10 mouse cellular contexts compared by ENCODE assay signal in the genomic region with DNA sequence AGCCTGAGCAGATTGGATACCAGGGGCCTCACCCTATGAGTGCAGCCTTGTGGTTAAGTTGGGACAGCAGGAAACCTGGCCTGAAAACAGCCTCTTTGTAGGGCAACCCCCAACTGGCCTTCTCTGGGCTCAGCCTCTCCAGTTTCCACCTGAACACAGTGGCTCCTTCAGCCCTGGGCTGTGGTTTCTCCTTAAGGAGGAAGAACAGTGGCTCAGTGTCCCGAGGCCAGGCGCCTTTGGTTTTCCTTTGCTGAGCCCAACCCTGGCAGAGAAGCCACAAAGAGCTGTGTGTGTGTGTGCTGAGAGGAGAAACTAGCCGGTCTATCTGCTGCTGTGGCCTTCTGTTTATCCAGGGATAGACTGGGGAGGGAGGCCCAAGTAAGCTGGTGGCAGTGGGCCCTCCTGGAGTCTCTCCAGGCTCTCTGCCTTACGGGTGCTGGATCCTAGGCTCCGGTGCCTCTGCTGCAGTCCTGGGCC. TPM values are rescaled to one million over a fixed set of nuclear protein-coding genes. Genes with fewer than 3 reads are reported as not detected.
DNase-seq lines count a peak whose midpoint lies in the region; ATAC-seq lines count a peak whose summit lies in the region.
"Had no signal": no experiment of that assay in that cellular context is flagged by ENCODE, and none has a peak within 500 bp of the region (broad histone marks: within the 10 kb centered on the region; RNA-seq: fewer than 3 reads in every experiment).

No protein-coding gene starts in this region.

- H3K27ac ChIP-seq in forebrain, embryonic 14.5 days (ENCODE audit: low read depth, low read length): 0 out of 2 replicates have a peak overlapping the region, but pooled peaks have one; percentile 11
- no peak overlapping the region for H3K27ac ChIP-seq in heart, embryonic 12.5 days (ENCODE audit: poor library complexity, severe bottlenecking)
- H3K27ac ChIP-seq: liver, embryonic 15.5 days had no signal

- H3K9ac ChIP-seq in forebrain, embryonic 14.5 days (ENCODE audit: low read length): peak overlapping the region; percentile 29
- H3K9ac ChIP-seq in heart, embryonic 12.5 days: no peak overlapping the region
- H3K9ac ChIP-seq: liver, embryonic 15.5 days had no signal

- H3K36me3 ChIP-seq in forebrain, embryonic 14.5 days (ENCODE audit: control insufficient read depth, insufficient read depth, low read length): no peaks in the 10 kb centered on the region
- no peaks in the 10 kb centered on the region for H3K36me3 ChIP-seq in heart, embryonic 12.5 days
- H3K36me3 ChIP-seq: liver, embryonic 15.5 days had no signal

- H3K4me1 ChIP-seq in forebrain, embryonic 14.5 days (ENCODE audit: control insufficient read depth, insufficient read depth, low read length): peaks cover 13% of the 10 kb centered on the region
- peaks cover 16% of the 10 kb centered on the region for H3K4me1 ChIP-seq in heart, embryonic 12.5 days (replicated peaks)

- peak; percentile 50 to 61 for DNase-seq in left cerebral cortex, postnatal 10 days (ENCODE audit: extremely low spot score in 1 of 2, low spot score in 2 of 2)
- no peak for DNase-seq in left cerebral cortex, adult 18-20 months (ENCODE audit: low spot score in 2 of 2)
- peak; percentile 67 for DNase-seq in cerebellum, adult 9-11 months
- no peak for DNase-seq in forebrain, embryonic 14.5 days (ENCODE audit: low spot score)
- DNase-seq in urinary bladder, postnatal 36 days (ENCODE audit: low spot score in 2 of 2): no peak
- DNase-seq in embryo, embryonic 11 days: no peak
- DNase-seq: gastrocnemius, postnatal 36 days had no signal

- H3K4me2 ChIP-seq in forebrain, embryonic 14.5 days (ENCODE audit: low read length): no peak overlapping the region
- H3K4me2 ChIP-seq in heart, embryonic 12.5 days: no peak overlapping the region
- H3K4me2 ChIP-seq: liver, embryonic 15.5 days had no signal

- WGBS in forebrain, embryonic 14.5 days: 35% methylated on average over 5 of the region's 5 CpGs
- WGBS in heart, embryonic 12.5 days: 50% methylated on average over 5 of the region's 5 CpGs

- no peak for ATAC-seq in forebrain, embryonic 14.5 days
- peak; percentile 21; the same call in 1 of the 2 replicates for ATAC-seq in megakaryocyte progenitor cell, adult 5-6 weeks (replicated peaks; ENCODE audit: poor library complexity)
- no peak for ATAC-seq in heart, embryonic 12.5 days (ENCODE audit: insufficient number of reproducible peaks, low FRiP score)

- no peak overlapping the region for H3K4me3 ChIP-seq in forebrain, embryonic 14.5 days (ENCODE audit: low read depth, low read length)
- no peak overlapping the region for H3K4me3 ChIP-seq in heart, embryonic 12.5 days
- H3K4me3 ChIP-seq: liver, embryonic 15.5 days had no signal

- H3K27me3 ChIP-seq in forebrain, embryonic 14.5 days (replicated peaks; ENCODE audit: control insufficient read depth, insufficient read depth, low read length): no peaks in the 10 kb centered on the region
- H3K27me3 ChIP-seq in heart, embryonic 12.5 days (replicated peaks): peaks cover 21% of the 10 kb centered on the region
- H3K27me3 ChIP-seq: liver, embryonic 15.5 days had no signal

- H3K9me3 ChIP-seq in forebrain, embryonic 14.5 days (replicated peaks; ENCODE audit: control insufficient read depth, low read length): no peaks in the 10 kb centered on the region
- H3K9me3 ChIP-seq in heart, embryonic 12.5 days (replicated peaks): no peaks in the 10 kb centered on the region
- H3K9me3 ChIP-seq: liver, embryonic 15.5 days had no signal

- intact Hi-C loops in left cerebral cortex, postnatal 10 days (cut with DNase I): no loop called here

RNA-seq across cellular contexts. Expression of gene Rab11fip4, which starts 59.4 kb away (rescaled TPM):
- total RNA-seq in left cerebral cortex, postnatal 10 days (2021): 100 to 1,000 TPM; 173 to 174 TPM
- total RNA-seq in left cerebral cortex, adult 18-20 months (2021): 100 to 1,000 TPM; 234 to 237 TPM
- 13.2 and 16.6 TPM in 2 replicates for polyA plus RNA-seq in forebrain, embryonic 14.5 days (2014; fragmentation: Nextera tagmentation; extraction: Ambion mirVana)
- 0.85 and 2.0 TPM in 2 replicates for total RNA-seq in megakaryocyte progenitor cell, adult 5-6 weeks (2015)
- total RNA-seq in megakaryocyte progenitor cell, adult 5-6 weeks (2017): 3.2 and 3.7 TPM in 2 replicates
- 0.63 and 0.77 TPM in 2 replicates for polyA plus RNA-seq in heart, embryonic 12.5 days (2016; fragmentation: Nextera tagmentation; extraction: Ambion mirVana)

Comparison
In these comparisons a context has a peak if more than half of its experiments do, and no peak if none do; other contexts are left out.
1. DNase-seq: peak in left cerebral cortex, postnatal 10 days (2 of 2) and cerebellum, adult 9-11 months (single experiment); none in left cerebral cortex, adult 18-20 months (0 of 2), forebrain, embryonic 14.5 days (single experiment), urinary bladder, postnatal 36 days (0 of 2) and embryo, embryonic 11 days (single experiment).
2. RNA of gene Rab11fip4, which starts 59.4 kb away (total RNA-seq): 234 to 237 TPM in left cerebral cortex, adult 18-20 months and 173 to 174 TPM in left cerebral cortex, postnatal 10 days; 0.85 to 3.7 TPM in megakaryocyte progenitor cell, adult 5-6 weeks; every median in the first group is over 10 times any median in the second.